Mouse (Mus musculus) left cerebral cortex, adult 11 months (tissue): ENCODE data around the gene Nme7.

Experiments used
- DNase-seq: peaks from one replicate; pipeline ENCODE4 v3.0.0; 2022; ENCODE audit warnings: low spot score

The Nme7 gene

DNA sequence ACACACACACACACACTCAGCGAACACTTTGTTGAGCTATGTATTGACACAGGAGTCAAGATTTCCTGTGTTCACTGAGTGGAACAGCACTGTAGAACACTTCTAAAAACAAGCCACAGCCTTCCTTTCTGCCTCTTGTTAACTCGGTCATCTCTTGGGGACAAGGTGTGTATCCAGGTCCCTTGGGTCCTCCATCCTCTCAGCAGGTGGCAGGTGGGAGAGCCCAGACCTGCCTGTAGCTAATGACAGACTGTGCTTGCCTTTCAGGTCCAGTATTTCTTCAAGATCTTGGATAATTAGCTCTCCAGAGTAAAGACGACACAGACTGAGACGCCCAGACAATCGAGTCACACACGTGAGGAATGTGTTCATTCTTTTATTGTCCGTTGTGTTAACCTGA lies 132.8 kb downstream of the Nme7 start:
- no peak for DNase-seq

- DNase-seq = no peak
Measured at GRCm38 (mm10) chr1:164440230-164440629, 136.3 kb downstream of the Nme7 start.

DNA sequence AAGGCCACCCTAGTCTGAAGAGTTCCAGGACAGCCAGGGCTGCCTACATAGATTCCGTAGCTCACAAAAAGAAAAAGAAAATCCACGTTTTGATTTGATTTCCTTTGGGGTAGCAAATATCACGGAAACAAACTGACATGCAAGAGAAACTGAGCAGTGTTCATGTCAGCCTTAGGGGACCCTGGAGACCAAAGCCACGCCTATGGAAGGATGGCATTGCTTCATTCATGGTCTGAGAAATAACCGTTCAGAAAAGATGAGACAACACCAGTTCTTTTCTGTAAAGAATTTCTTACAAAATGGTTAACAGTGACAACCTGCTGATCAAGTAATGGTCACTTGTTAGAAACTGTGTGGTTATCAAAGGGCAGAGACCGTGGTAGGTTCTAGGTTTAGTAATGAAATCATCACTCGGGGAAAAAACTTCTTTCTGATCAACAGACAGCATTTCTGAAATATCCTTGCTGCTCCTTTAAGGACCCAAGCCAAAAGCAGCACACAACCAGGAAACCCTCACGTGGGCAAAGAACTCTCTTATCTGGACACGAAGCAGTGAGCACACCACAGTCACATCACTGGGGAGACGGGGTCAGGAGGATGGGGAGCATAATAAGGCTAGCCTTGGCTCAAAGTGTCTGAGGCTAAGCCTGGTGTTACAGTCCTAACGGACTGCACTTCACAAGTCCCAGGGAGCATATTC lies 136.9 kb downstream of the Nme7 start:
- no peak for DNase-seq

GRCm38 (mm10) chr1:164441408-164441974 lies 137.6 kb downstream of the Nme7 start:
- DNase-seq = no peak

DNA sequence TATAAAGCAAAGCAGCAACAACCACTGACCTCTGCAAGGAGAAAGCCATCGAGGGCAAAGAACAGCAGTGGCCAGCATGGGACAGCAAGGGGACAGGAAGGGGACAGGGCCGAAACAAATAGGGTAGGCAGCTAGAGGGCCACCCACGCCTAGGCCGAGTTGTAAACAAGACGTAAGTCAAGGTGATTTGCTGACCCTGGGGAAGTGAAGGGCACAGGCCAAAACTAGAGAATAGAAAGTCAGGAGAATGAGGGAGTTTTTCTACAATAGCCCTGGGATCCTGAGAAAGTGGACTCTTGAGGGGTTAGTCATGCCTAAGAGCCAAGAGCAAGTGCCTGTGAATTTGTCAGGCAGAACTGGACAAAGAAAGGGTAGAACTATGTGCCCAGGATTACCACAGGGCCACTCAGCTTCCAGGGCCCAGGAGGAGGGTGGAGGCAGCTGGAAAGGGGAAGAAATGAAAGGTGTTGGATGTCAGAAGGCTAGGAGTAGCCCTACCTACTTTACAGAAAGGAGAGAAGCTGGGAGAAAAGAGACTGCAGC lies 141.8 kb downstream of the Nme7 start:
- DNase-seq = no peak

DNA sequence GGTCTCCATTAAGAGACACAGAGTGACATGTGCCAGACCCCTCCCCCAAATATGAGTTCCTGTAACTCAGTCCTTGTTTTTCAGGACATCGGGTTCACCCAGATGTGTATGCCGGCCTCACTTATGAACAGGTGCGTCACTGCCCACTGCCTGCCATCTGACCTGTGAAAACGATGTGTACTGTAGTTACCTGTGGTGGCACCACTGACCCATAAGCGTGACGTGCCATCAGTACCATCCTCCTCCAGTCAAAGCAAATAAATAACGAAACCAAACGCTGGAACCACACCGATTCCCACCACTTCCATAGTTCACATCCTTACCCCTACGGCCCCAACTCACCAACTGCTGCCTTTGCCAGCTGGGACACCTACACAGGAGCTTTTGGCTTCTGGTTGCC lies 142.6 kb downstream of the Nme7 start:
- no peak for DNase-seq

- DNase-seq = no peak
Measured at GRCm38 (mm10) chr1:164447521-164447920, 143.6 kb downstream of the Nme7 start.

GRCm38 (mm10) chr1:164449626-164450025 lies 145.7 kb downstream of the Nme7 start:
- no peak for DNase-seq

DNA sequence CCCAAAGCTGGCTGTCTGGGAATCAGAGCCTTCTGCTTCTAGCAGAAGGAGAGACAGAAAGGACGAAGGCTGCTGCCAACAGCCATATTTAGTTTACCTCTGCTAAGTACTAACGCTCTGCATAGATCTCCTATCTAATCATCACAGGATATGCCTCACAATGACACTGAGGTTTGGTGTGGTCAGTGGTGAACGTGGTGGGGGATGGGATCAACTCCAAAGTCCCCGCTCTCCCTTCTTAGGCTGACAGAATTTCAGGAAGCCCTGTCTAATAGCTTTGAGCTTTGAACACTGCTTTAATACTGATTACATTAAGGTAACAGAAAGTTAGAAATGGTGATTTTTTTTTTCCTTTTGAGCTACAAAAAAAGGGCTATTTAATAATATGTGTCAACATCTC lies 146.3 kb downstream of the Nme7 start:
- DNase-seq = no peak

GRCm38 (mm10) chr1:164450644-164451043 lies 146.7 kb downstream of the Nme7 start:
- no peak for DNase-seq

GRCm38 (mm10) chr1:164451346-164451745 lies 147.4 kb downstream of the Nme7 start:
- DNase-seq = no peak

DNA sequence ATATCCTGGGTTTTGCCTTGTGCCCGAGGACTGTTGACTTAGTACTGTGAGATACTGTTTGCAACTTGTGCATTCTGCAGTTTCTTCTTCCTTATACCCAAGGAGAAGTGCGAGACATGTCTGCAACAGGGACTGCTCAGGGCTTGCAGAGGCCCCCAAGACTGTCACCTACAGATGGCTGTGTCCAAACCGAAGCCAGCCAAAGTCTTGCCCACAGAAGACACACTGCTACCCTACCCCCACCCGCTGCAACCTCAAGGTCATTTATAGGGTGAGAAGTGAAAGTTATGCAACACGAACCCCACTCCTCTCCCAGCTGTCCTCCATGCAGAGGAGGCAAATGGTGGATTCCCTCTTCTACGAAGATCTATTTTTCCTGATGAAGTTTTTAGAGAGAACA lies 148.7 kb downstream of the Nme7 start:
- no peak for DNase-seq

DNA sequence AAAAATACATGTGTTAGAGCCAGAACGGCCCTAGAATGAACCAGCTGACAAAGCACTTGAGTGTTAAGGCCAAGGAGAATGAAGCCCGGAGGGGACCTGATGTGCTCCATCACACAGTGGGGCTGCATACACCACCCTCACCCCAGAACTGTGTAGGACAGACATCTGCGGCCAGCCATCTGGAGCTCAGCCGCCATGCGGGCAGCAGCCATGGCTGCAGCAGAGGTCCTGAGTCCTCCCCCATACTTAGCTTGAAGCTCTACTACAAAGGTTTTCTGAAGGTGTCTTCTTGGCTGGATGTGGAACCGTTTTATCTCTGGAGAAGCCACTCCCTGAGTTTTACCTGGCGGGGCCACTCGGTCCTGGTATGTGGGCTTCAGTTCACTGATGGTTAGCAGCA lies 149.2 kb downstream of the Nme7 start:
- DNase-seq = no peak

DNA sequence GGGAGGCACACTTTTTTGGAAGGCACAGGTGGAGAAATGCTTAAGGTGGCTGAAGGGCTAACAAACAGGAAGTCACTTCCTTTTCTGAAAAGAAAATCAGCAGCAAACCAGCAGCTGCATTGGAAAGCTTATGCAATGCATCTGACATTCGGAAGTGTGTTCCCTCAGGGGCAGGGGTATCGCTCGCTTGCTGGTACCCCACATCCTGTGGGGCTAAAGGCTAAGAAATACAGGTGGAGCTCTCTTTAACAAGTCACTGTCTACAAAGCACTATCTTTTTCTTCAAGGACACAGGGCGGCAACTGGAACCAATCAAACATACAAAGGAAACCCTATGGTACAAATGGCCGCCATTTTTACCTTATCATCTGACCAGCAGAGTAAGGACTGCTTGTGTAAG lies 149.8 kb downstream of the Nme7 start:
- DNase-seq = no peak

DNA sequence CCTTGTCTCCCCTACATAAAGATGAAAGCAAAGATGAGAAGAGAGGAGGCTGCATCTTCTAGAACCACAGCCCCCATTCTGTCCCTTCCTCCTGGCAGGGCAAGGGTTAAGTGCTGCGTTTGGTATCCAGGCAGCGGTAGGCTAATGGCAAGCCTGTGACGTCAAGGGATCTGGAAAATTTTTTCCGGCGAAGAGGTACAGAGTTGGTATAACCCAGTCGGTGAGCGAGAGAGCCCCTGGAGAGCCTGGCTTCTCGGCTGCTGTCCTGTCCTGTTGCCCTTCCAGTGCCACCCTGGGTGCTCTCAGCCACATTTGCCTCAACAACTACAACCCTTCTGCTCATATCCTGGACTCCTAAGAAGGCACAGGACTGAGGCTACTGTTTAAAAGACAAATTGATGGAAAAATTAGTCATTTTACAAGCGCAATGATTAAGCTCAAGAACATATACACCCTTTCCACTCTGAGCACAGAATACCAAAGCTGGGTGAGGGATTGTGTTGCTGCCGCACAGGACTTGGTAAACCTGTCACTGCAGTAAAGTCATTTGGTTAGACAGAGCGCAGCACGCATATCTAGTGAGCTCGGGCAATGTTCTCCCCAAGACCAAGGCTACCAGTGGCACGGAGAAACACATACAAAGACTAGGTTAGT lies 151.0 kb downstream of the Nme7 start:
- peak; percentile 71 for DNase-seq

GRCm38 (mm10) chr1:164455614-164456013 lies 151.7 kb downstream of the Nme7 start:
- no peak for DNase-seq

DNA sequence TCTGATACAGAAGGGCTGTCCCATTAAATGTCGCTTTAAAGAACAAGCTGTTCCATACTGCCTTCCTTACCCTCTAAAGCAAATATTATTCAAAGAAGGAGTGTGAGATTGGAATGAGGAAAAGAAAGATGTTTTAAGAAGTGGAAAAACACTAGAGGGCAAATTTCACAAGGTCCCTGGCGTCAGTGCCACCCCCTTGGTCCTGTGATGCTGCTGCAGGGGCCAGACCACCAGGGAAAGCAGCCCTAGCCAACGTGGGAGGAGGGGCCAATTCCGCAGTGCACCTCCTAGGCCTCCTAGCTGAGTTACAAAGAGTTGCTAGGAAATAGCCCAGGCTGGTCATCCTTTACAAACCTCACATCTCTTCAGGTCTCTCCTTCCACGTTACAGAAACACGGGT lies 152.1 kb downstream of the Nme7 start:
- no peak for DNase-seq

DNA sequence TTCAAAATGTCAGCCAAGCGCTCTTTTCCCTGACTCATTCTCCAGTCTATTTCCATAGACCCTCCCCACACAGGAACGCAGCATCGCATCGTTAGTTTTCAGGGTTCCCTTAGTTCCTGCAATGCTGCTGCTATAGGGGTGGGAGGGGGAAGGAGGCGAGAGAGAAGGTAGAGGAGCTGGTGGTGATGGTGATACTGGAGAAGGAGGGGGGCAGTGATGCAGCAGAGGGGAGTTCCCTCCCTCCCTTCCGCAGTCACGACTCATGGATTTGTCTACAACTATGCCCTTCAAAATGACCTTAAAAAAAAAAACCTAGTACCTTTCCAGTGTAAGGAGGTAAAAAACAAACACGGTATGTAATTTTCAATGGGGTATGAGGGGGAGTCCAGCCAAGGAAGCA lies 152.8 kb downstream of the Nme7 start:
- DNase-seq = no peak

DNA sequence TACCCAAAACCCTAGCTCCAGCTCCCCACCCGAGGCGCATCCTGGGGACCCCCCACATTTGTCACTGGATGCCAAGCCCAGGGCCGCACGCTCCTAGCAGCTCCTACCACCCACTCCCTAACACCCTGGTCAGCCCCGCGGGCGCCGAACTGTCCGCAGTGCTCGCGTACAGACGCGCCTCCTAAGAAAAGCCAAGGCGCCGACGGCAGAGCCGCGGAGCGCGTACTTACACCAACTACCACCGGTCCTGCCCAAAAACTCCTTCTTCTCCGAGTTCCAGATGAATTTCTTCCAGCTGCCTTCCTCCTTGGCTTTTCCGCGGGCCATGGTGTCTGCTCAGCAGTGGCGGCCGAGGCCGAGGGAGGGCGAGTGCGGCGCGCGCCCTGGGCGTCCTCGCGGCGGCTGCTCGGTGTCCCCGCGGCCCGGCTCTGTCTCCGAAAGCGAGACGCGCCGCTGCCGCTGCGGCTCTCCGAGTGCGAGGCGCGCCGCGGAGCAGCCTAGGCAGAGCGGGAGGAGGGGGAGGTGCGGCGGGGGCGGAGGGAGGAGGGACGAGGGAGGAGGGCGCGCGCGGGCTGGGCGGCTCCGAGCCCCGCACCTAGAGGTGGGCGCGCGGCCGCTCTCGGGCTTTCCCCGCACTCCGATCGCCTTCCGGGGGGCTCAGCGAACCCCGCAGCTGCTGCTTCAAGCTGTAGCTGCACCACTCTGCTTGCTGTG lies 153.8 kb downstream of the Nme7 start:
- DNase-seq = no peak

- peak; percentile 82 for DNase-seq
Measured at GRCm38 (mm10) chr1:164458245-164458613, 154.3 kb downstream of the Nme7 start, which contains the start of gene Atp1b1. Atp1b1 (minus strand) TSS chr1:164458355.

DNA sequence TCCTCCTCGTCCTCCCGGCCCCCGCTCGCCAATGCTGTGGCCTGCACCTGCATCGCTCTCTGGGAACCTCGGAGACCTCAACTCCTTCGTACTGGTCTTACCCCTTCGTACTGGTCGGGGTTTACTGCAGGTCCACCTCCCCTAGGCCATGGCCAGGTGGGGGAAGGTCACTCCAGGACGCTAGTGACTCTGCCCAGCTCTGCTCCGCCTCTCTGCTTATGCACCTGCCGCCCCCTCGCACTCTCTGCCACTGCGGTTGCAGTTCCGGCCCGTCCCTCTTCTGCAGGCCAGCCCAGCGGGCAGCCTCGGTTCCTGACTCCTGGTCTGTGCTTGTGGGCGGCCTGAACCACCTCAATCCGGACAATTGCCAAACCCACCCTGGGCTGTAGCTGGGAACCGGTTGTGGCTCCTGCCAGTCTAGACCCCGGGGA lies 154.7 kb downstream of the Nme7 start:
- DNase-seq = no peak

- no peak for DNase-seq
Measured at GRCm38 (mm10) chr1:164459127-164459905, 155.4 kb downstream of the Nme7 start.
